Mouse (Mus musculus) telencephalon, adult 2 months (tissue): ENCODE results near the gene Opcml.

Experiments used
- DNase-seq: peaks from one replicate; pipeline ENCODE4 v3.0.0-alpha.2; 2011; ENCODE audit warnings: low read depth, low spot score

The Opcml gene

GRCm38 (mm10) chr9:28911571-28912185 is 1121.1 kb downstream of the Opcml start:
- DNase-seq = no peak

GRCm38 (mm10) chr9:28932069-28932468 is 1141.5 kb downstream of the Opcml start:
- DNase-seq = peak; percentile 43

- DNase-seq = no peak
Observed at GRCm38 (mm10) chr9:28937163-28937562, 1146.6 kb downstream of the Opcml start.

- DNase-seq = no peak
Observed at GRCm38 (mm10) chr9:28937980-28938379, 1147.4 kb downstream of the Opcml start.

GRCm38 (mm10) chr9:28940901-28941300 is 1150.3 kb downstream of the Opcml start:
- DNase-seq = peak; percentile 49

- no peak for DNase-seq
Observed at GRCm38 (mm10) chr9:28969455-28969854, 1178.9 kb downstream of the Opcml start.
